Mouse (Mus musculus) cerebellum, adult 11 months (tissue): ENCODE results near the gene Inhbe.
A peak's percentile ranks its signal among the peaks of the same experiment; 100 is the strongest.

Experiments used
- DNase-seq: peaks from one replicate; pipeline ENCODE4 v3.0.0; 2022

Inhbe gene

GRCm38 (mm10) chr10:127353909-127354895 is at the start of gene Inhbe:
TSS of gene Inhbe (minus strand) at chr10:127354411.
- no peak for DNase-seq

- no peak for DNase-seq
Observed at GRCm38 (mm10) chr10:127391774-127392173, 37.6 kb upstream of the Inhbe start.

GRCm38 (mm10) chr10:127381743-127382134 is 27.5 kb upstream of the Inhbe start:
- no peak for DNase-seq

- DNase-seq: peak; percentile 39
Observed at GRCm38 (mm10) chr10:127380767-127381742, 26.8 kb upstream of the Inhbe start.

GRCm38 (mm10) chr10:127380251-127380691 is 26.1 kb upstream of the Inhbe start, which contains the start of gene R3hdm2:
TSS of gene R3hdm2 (plus strand) at chr10:127380327.
- peak; percentile 91 for DNase-seq

GRCm38 (mm10) chr10:127379654-127380053 is 25.4 kb upstream of the Inhbe start:
- no peak for DNase-seq

GRCm38 (mm10) chr10:127377700-127378099 is 23.5 kb upstream of the Inhbe start:
- no peak for DNase-seq

- no peak for DNase-seq
Observed at GRCm38 (mm10) chr10:127371023-127371422, 16.8 kb upstream of the Inhbe start.

- DNase-seq: no peak
Observed at GRCm38 (mm10) chr10:127369834-127370820, 15.9 kb upstream of the Inhbe start, which contains the start of gene Inhbc. TSS of gene Inhbc (minus strand) at chr10:127370431.

GRCm38 (mm10) chr10:127368273-127368672 is 14.1 kb upstream of the Inhbe start:
- no peak for DNase-seq

- no peak for DNase-seq
Observed at GRCm38 (mm10) chr10:127367116-127367515, 12.9 kb upstream of the Inhbe start.

GRCm38 (mm10) chr10:127360714-127361113 is 6.5 kb upstream of the Inhbe start:
- no peak for DNase-seq

GRCm38 (mm10) chr10:127355336-127355735 is 1.1 kb upstream of the Inhbe start:
- no peak for DNase-seq

GRCm38 (mm10) chr10:127352766-127353165 is 1.4 kb downstream of the Inhbe start:
- no peak for DNase-seq

GRCm38 (mm10) chr10:127352187-127352586 is 2.0 kb downstream of the Inhbe start:
- DNase-seq: no peak

- DNase-seq: no peak
Observed at GRCm38 (mm10) chr10:127351719-127352118, 2.5 kb downstream of the Inhbe start.

GRCm38 (mm10) chr10:127351285-127351595 is 3.0 kb downstream of the Inhbe start:
- DNase-seq: no peak

GRCm38 (mm10) chr10:127350594-127351284 is 3.5 kb downstream of the Inhbe start:
- DNase-seq: peak; percentile 67

GRCm38 (mm10) chr10:127349810-127350209 is 4.4 kb downstream of the Inhbe start:
- no peak for DNase-seq

- DNase-seq: no peak
Observed at GRCm38 (mm10) chr10:127348957-127349356, 5.3 kb downstream of the Inhbe start.

GRCm38 (mm10) chr10:127346173-127346572 is 8.0 kb downstream of the Inhbe start:
- DNase-seq: no peak
